Mouse (Mus musculus): ENCODE data around the gene Npy. TPM values are rescaled to one million over a fixed set of nuclear protein-coding genes. Genes with fewer than 3 reads are reported as not detected.

Npy gene
- polyA plus RNA-seq, 1 experiment from 2014 or later, result 0.24 TPM

GRCm38 (mm10) chr6:49817625-49818024 lies 4.9 kb upstream of the Npy start:
- no peak overlapping the region for H3K4me2 ChIP-seq
- H3K27ac ChIP-seq, result no peak overlapping the region
- peaks cover 55% of the 10 kb centered on the region for H3K27me3 ChIP-seq (replicated peaks)
- peaks cover 7% of the 10 kb centered on the region; the same call in 1 of the 2 replicates for H3K4me1 ChIP-seq
- 46% methylated on average over 6 of the region's 6 CpGs for WGBS (ENCODE audit: insufficient replicate concordance)
- no peak for ATAC-seq
- H3K36me3 ChIP-seq, result no peaks in the 10 kb centered on the region
- H3K4me3 ChIP-seq, result no peak overlapping the region
- H3K9me3 ChIP-seq (replicated peaks), result no peaks in the 10 kb centered on the region
- no peak overlapping the region for H3K9ac ChIP-seq

- H3K27me3 ChIP-seq (replicated peaks), result peaks cover 66% of the 10 kb centered on the region
- no peak overlapping the region for H3K9ac ChIP-seq
- H3K4me2 ChIP-seq, result peak overlapping the region; percentile 60
- no peaks in the 10 kb centered on the region for H3K36me3 ChIP-seq
- ATAC-seq, result no peak
- H3K27ac ChIP-seq, result no peak overlapping the region
- H3K9me3 ChIP-seq (replicated peaks), result no peaks in the 10 kb centered on the region
- 4% methylated on average over 10 of the region's 10 CpGs for WGBS (ENCODE audit: insufficient replicate concordance)
- H3K4me1 ChIP-seq, result peaks cover 7% of the 10 kb centered on the region; the same call in 1 of the 2 replicates
- H3K4me3 ChIP-seq, result peak overlapping the region; percentile 35
Observed at GRCm38 (mm10) chr6:49822871-49823230, 341 bp downstream of the Npy start.

- Histone ChIP-seq H3K9me3 (replicated peaks) (no peaks in the 10 kb centered on the region), H3K4me1 (peaks cover 7% of the 10 kb centered on the region; the same call in 1 of the 2 replicates), H3K4me2 (no peak overlapping the region), H3K27me3 (replicated peaks) (peaks cover 69% of the 10 kb centered on the region), H3K9ac (no peak overlapping the region), H3K4me3 (no peak overlapping the region), H3K36me3 (no peaks in the 10 kb centered on the region), H3K27ac (no peak overlapping the region)
- whole genome bisulfite sequencing (ENCODE audit: insufficient replicate concordance), result 10% methylated on average over 15 of the region's 15 CpGs
- no peak for ATAC-seq
Observed at GRCm38 (mm10) chr6:49823371-49823770, 861 bp downstream of the Npy start.

GRCm38 (mm10) chr6:49823821-49824220 lies 1.3 kb downstream of the Npy start:
- Histone ChIP-seq H3K4me3 (no peak overlapping the region), H3K36me3 (no peaks in the 10 kb centered on the region), H3K4me1 (peaks cover 7% of the 10 kb centered on the region; the same call in 1 of the 2 replicates), H3K9me3 (replicated peaks) (no peaks in the 10 kb centered on the region), H3K27ac (no peak overlapping the region), H3K27me3 (replicated peaks) (peaks cover 65% of the 10 kb centered on the region), H3K9ac (no peak overlapping the region), H3K4me2 (no peak overlapping the region)
- 10% methylated on average over 2 of the region's 2 CpGs for WGBS (ENCODE audit: insufficient replicate concordance)
- no peak for ATAC-seq

GRCm38 (mm10) chr6:49831579-49831978 lies 9.1 kb downstream of the Npy start:
- Histone ChIP-seq H3K9me3 (replicated peaks) (no peaks in the 10 kb centered on the region), H3K9ac (no peak overlapping the region), H3K4me2 (no peak overlapping the region), H3K27ac (no peak overlapping the region), H3K27me3 (replicated peaks) (peaks cover 4% of the 10 kb centered on the region; the same call in 1 of the 2 replicates), H3K4me3 (no peak overlapping the region), H3K36me3 (no peaks in the 10 kb centered on the region), H3K4me1 (no peaks in the 10 kb centered on the region)
- WGBS (ENCODE audit: insufficient replicate concordance), result 55% methylated on average over 2 of the region's 2 CpGs
- ATAC-seq, result no peak

GRCm38 (mm10) chr6:49856830-49857229 lies 34.3 kb downstream of the Npy start:
- H3K4me3 ChIP-seq, result no peak overlapping the region
- WGBS (ENCODE audit: insufficient replicate concordance), result 36% methylated on average over 2 of the region's 2 CpGs
- ATAC-seq, result no peak
- no peaks in the 10 kb centered on the region for H3K4me1 ChIP-seq
- no peaks in the 10 kb centered on the region for H3K9me3 ChIP-seq (replicated peaks)
- no peaks in the 10 kb centered on the region for H3K36me3 ChIP-seq
- H3K27me3 ChIP-seq (replicated peaks), result no peaks in the 10 kb centered on the region
- H3K27ac ChIP-seq, result no peak overlapping the region
- H3K4me2 ChIP-seq, result no peak overlapping the region
- H3K9ac ChIP-seq, result no peak overlapping the region

- no peak overlapping the region for H3K27ac ChIP-seq
- no peaks in the 10 kb centered on the region for H3K4me1 ChIP-seq
- no peaks in the 10 kb centered on the region for H3K36me3 ChIP-seq
- ATAC-seq, result no peak
- WGBS (ENCODE audit: insufficient replicate concordance), result 51% methylated on average over 6 of the region's 6 CpGs
- no peak overlapping the region for H3K9ac ChIP-seq
- no peaks in the 10 kb centered on the region for H3K9me3 ChIP-seq (replicated peaks)
- H3K4me3 ChIP-seq, result no peak overlapping the region
- H3K27me3 ChIP-seq (replicated peaks), result no peaks in the 10 kb centered on the region
- no peak overlapping the region for H3K4me2 ChIP-seq
Observed at GRCm38 (mm10) chr6:49867571-49867970, 45.1 kb downstream of the Npy start.

- Histone ChIP-seq H3K4me1 (no peaks in the 10 kb centered on the region), H3K27ac (no peak overlapping the region), H3K9me3 (replicated peaks) (no peaks in the 10 kb centered on the region), H3K4me3 (no peak overlapping the region), H3K36me3 (no peaks in the 10 kb centered on the region), H3K27me3 (replicated peaks) (no peaks in the 10 kb centered on the region), H3K4me2 (no peak overlapping the region), H3K9ac (no peak overlapping the region)
- 73% methylated on average over 6 of the region's 6 CpGs for WGBS (ENCODE audit: insufficient replicate concordance)
- no peak for ATAC-seq
Observed at GRCm38 (mm10) chr6:49871071-49871470, 48.6 kb downstream of the Npy start.

GRCm38 (mm10) chr6:49873556-49873955 lies 51.0 kb downstream of the Npy start:
- Histone ChIP-seq H3K9me3 (replicated peaks) (no peaks in the 10 kb centered on the region), H3K4me1 (no peaks in the 10 kb centered on the region), H3K36me3 (no peaks in the 10 kb centered on the region), H3K4me2 (no peak overlapping the region), H3K27ac (no peak overlapping the region), H3K27me3 (replicated peaks) (no peaks in the 10 kb centered on the region), H3K4me3 (no peak overlapping the region), H3K9ac (no peak overlapping the region)
- 59% methylated on average over 1 of the region's 1 CpGs for WGBS (ENCODE audit: insufficient replicate concordance)
- no peak for ATAC-seq

GRCm38 (mm10) chr6:49875160-49875559 lies 52.6 kb downstream of the Npy start:
- 61% methylated on average over 2 of the region's 2 CpGs for WGBS (ENCODE audit: insufficient replicate concordance)
- H3K27me3 ChIP-seq (replicated peaks), result no peaks in the 10 kb centered on the region
- H3K4me1 ChIP-seq, result no peaks in the 10 kb centered on the region
- no peak overlapping the region for H3K27ac ChIP-seq
- no peak overlapping the region for H3K4me3 ChIP-seq
- no peak overlapping the region for H3K9ac ChIP-seq
- H3K36me3 ChIP-seq, result no peaks in the 10 kb centered on the region
- H3K4me2 ChIP-seq, result no peak overlapping the region
- ATAC-seq, result no peak
- no peaks in the 10 kb centered on the region for H3K9me3 ChIP-seq (replicated peaks)

GRCm38 (mm10) chr6:49875791-49876190 lies 53.3 kb downstream of the Npy start:
- ATAC-seq, result no peak
- Histone ChIP-seq H3K4me3 (no peak overlapping the region), H3K4me2 (no peak overlapping the region), H3K27me3 (replicated peaks) (no peaks in the 10 kb centered on the region), H3K36me3 (no peaks in the 10 kb centered on the region), H3K27ac (no peak overlapping the region), H3K9me3 (replicated peaks) (no peaks in the 10 kb centered on the region), H3K4me1 (no peaks in the 10 kb centered on the region), H3K9ac (no peak overlapping the region)
- WGBS (ENCODE audit: insufficient replicate concordance), result 63% methylated on average over 6 of the region's 6 CpGs
